Mouse (Mus musculus): ENCODE measurements at regions not wholly inside any gene's neighbourhood (a gene's known extent, or its start where the extent isn't known, plus 50 kb on each side); places are given as distances from the start of the nearest gene placed in this dataset.
A peak's percentile ranks its signal among the peaks of the same experiment; 100 is the strongest.

DNA sequence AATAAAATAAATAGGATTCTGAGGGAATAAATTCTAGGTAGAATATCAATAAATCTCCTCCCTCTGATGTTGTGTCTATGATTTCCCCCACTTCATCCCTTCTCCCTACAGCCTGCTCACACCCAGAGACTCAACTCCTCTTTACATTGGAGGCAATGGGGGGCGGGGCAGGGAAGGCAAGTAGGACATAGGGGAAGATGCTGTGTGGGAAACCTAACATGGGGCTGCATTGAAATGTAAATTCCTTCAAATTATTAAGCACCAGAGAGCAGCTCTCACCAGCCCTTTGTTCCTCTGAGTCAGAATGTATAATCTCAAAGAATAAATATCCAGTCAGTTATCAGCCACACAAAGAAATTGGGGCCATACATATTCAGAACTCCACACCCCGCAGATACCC is 91.6 kb downstream of the Nuf2 start:
- Histone ChIP-seq H3K27me3 (replicated peaks; ENCODE audit: control insufficient read depth, insufficient read depth, low read length) (no peaks in the 10 kb centered on the region), H3K9me3 (ENCODE audit: control insufficient read depth, low read length) (no peaks in the 10 kb centered on the region), H3K4me3 (replicated peaks; ENCODE audit: low read length) (no peak overlapping the region), H3K4me2 (ENCODE audit: low read length) (no peak overlapping the region), H3K4me1 (replicated peaks; ENCODE audit: control insufficient read depth, insufficient read depth, low read length) (peaks cover 11% of the 10 kb centered on the region), H3K27ac (ENCODE audit: low read length) (peak overlapping the region; percentile 2; the same call in 1 of the 2 replicates), H3K36me3 (ENCODE audit: control insufficient read depth, insufficient read depth) (no peaks in the 10 kb centered on the region), H3K9ac (replicated peaks; ENCODE audit: low read depth, low read length) (no peak overlapping the region)
- ATAC-seq: peak; percentile 90
- WGBS: 28% methylated on average over 2 of the region's 2 CpGs

DNA sequence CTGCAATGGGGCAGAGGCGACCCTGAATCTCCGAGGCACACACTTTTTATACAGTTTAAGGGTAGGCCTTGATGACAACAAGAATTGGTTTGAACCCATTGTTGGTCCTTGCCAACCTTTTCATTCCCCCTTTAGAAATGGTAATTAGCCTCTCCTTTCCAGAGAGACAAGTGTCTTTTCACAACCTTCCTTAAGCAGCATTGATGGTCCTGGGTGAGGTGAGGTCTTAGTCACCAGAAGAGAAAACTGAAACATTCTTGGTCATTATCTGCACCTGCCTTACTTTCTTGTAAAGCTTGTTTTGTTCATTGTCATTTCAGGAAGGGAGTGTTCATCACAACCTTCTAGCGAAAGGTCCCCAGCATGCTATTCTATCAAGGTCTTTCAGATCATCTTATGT is 93.3 kb downstream of the Nuf2 start:
- Histone ChIP-seq H3K4me3 (replicated peaks; ENCODE audit: low read length) (no peak overlapping the region), H3K9ac (replicated peaks; ENCODE audit: low read depth, low read length) (no peak overlapping the region), H3K27me3 (replicated peaks; ENCODE audit: control insufficient read depth, insufficient read depth, low read length) (no peaks in the 10 kb centered on the region), H3K27ac (ENCODE audit: low read length) (no peak overlapping the region), H3K4me2 (ENCODE audit: low read length) (no peak overlapping the region), H3K9me3 (ENCODE audit: control insufficient read depth, low read length) (no peaks in the 10 kb centered on the region), H3K36me3 (ENCODE audit: control insufficient read depth, insufficient read depth) (no peaks in the 10 kb centered on the region), H3K4me1 (replicated peaks; ENCODE audit: control insufficient read depth, insufficient read depth, low read length) (peaks cover 11% of the 10 kb centered on the region)
- 62% methylated on average over 3 of the region's 3 CpGs for WGBS
- ATAC-seq: no peak

DNA sequence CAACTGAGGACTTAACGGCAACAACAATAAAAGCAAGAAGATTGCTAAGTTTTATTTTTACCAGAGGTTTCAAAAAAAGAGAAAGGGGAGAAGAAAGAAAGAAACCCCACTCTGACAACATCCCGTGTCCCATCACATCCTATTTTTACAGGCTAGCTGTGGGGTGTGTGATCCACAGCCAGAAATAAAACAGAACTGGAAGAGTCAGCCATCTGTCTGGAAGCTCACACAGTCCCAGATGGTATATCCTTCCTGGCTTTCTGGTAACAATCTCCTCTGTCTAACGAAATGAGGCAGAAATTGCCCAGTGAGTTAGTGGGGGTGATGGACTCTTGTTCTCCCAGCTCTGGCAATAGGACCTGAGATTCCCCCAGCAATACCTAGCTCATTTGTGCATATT is 108.9 kb downstream of the Nuf2 start:
- no peaks in the 10 kb centered on the region for H3K36me3 ChIP-seq (ENCODE audit: control insufficient read depth, insufficient read depth)
- H3K27me3 ChIP-seq (replicated peaks; ENCODE audit: control insufficient read depth, insufficient read depth, low read length): no peaks in the 10 kb centered on the region
- no peaks in the 10 kb centered on the region for H3K9me3 ChIP-seq (ENCODE audit: control insufficient read depth, low read length)
- ATAC-seq: peak; percentile 86
- H3K4me2 ChIP-seq (ENCODE audit: low read length): no peak overlapping the region
- H3K4me1 ChIP-seq (replicated peaks; ENCODE audit: control insufficient read depth, insufficient read depth, low read length): no peaks in the 10 kb centered on the region; the same call in 1 of the 2 replicates
- H3K9ac ChIP-seq (replicated peaks; ENCODE audit: low read depth, low read length): no peak overlapping the region
- H3K4me3 ChIP-seq (replicated peaks; ENCODE audit: low read length): no peak overlapping the region
- WGBS: 53% methylated on average over 3 of the region's 3 CpGs
- H3K27ac ChIP-seq (ENCODE audit: low read length): 0 out of 2 replicates have a peak overlapping the region, but pooled peaks have one; percentile 16

DNA sequence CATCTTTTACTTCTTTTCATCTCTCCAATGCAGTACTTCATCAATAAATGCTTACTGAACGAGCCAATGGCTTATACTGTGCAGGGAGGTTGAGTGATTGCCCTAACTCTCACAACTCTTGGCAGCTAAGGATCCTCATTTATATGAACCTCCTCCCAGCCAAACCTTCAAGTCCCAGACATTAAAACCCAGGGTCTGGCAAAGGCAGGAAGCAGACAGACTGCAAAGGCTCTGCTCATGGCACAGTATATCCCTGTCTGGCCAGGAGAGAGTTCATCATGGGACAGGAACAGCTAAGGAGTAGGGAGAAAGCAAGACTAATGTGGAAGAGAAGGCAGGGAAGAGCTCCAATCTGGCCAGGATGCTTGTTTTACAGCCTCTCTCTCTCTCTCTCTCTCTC is 109.6 kb downstream of the Nuf2 start:
- H3K27ac ChIP-seq (ENCODE audit: low read length): 0 out of 2 replicates have a peak overlapping the region, but pooled peaks have one; percentile 2
- no peaks in the 10 kb centered on the region for H3K36me3 ChIP-seq (ENCODE audit: control insufficient read depth, insufficient read depth)
- no peaks in the 10 kb centered on the region; the same call in 1 of the 2 replicates for H3K4me1 ChIP-seq (replicated peaks; ENCODE audit: control insufficient read depth, insufficient read depth, low read length)
- peak; percentile 84 for ATAC-seq
- no peak overlapping the region for H3K4me2 ChIP-seq (ENCODE audit: low read length)
- no peak overlapping the region for H3K9ac ChIP-seq (replicated peaks; ENCODE audit: low read depth, low read length)
- 27% methylated on average over 1 of the region's 1 CpGs for WGBS
- no peak overlapping the region for H3K4me3 ChIP-seq (replicated peaks; ENCODE audit: low read length)
- H3K27me3 ChIP-seq (replicated peaks; ENCODE audit: control insufficient read depth, insufficient read depth, low read length): no peaks in the 10 kb centered on the region
- no peaks in the 10 kb centered on the region for H3K9me3 ChIP-seq (ENCODE audit: control insufficient read depth, low read length)

DNA sequence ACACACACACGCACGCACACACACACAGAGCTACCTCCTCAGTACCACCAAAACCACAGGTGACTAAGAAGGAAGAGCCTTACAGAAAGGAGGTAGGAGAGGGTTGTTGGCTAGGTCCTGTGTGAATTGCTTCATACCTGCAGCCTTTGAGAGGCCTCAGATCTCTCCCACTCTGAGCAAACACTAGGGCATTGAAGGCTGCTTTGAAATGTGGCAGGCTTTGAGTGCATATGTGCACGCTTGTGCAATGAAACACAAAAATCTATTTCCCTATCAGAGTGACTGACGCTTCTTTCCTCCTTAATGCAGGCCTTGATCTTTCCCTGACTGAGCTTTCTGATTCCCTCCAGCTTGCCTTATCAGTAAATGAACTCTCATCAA is 112.6 kb downstream of the Nuf2 start:
- Histone ChIP-seq H3K9me3 (ENCODE audit: control insufficient read depth, low read length) (no peaks in the 10 kb centered on the region), H3K4me3 (replicated peaks; ENCODE audit: low read length) (no peak overlapping the region), H3K4me2 (ENCODE audit: low read length) (no peak overlapping the region), H3K4me1 (replicated peaks; ENCODE audit: control insufficient read depth, insufficient read depth, low read length) (no peaks in the 10 kb centered on the region; the same call in 1 of the 2 replicates), H3K9ac (replicated peaks; ENCODE audit: low read depth, low read length) (no peak overlapping the region), H3K36me3 (ENCODE audit: control insufficient read depth, insufficient read depth) (no peaks in the 10 kb centered on the region), H3K27me3 (replicated peaks; ENCODE audit: control insufficient read depth, insufficient read depth, low read length) (no peaks in the 10 kb centered on the region), H3K27ac (ENCODE audit: low read length) (no peak overlapping the region)
- no peak for ATAC-seq
- WGBS: 86% methylated on average over 4 of the region's 4 CpGs

DNA sequence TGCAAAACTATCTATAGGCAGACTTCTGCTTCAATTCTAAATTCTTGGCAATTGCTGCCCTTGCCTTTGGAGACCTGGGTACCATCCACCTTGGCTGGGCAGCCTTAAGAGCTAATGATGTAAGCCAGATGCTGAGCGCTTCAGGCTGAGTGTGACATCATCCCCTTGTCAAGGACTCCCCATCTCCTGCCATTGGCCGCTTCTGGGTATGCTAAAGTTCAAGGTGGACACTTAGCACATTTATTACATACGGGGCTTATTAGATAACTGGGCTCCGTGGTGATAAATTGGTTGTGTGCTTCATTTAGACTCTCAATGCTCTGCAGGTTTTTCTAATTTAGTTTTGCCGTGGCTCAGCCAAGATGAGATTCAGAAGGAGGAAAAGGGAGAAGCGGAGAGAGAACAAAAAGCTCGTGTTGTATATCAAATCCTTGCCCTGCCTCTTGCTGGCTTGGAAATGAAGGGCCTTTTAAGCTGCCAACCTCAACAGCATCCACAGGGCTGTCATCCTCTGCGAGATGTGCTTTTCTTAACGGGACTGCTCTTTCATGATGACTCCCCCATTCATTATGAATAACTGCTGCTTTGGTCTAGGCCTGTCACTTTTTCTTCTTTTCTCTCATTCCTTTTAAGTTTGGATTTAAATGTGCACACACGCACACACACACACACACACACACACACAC is 113.1 kb downstream of the Nuf2 start:
- no peaks in the 10 kb centered on the region for H3K27me3 ChIP-seq (replicated peaks; ENCODE audit: control insufficient read depth, insufficient read depth, low read length)
- H3K4me1 ChIP-seq (replicated peaks; ENCODE audit: control insufficient read depth, insufficient read depth, low read length): no peaks in the 10 kb centered on the region; the same call in 1 of the 2 replicates
- no peaks in the 10 kb centered on the region for H3K9me3 ChIP-seq (ENCODE audit: control insufficient read depth, low read length)
- ATAC-seq: no peak
- no peak overlapping the region for H3K4me2 ChIP-seq (ENCODE audit: low read length)
- H3K9ac ChIP-seq (replicated peaks; ENCODE audit: low read depth, low read length): no peak overlapping the region
- H3K4me3 ChIP-seq (replicated peaks; ENCODE audit: low read length): no peak overlapping the region
- no peak overlapping the region for H3K27ac ChIP-seq (ENCODE audit: low read length)
- no peaks in the 10 kb centered on the region for H3K36me3 ChIP-seq (ENCODE audit: control insufficient read depth, insufficient read depth)
- 58% methylated on average over 10 of the region's 10 CpGs for WGBS

DNA sequence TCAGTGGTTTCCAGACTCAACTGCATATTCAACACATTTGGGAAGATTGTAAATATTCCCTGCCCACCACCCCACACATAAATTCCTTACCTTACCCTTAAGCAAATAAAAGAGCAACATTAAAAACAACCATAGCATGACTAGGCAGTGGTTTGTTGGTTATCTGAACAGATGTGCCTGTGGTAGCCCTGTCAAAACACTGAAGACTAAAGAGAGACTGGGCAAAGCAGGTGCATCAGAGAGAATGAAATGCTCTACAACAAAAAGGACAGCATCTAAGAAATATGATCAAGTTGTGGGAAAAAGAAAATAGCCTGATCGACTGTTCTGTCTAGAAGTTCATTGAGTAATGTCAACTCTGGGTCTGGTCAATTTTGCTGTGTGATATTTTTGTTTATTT is 114.6 kb downstream of the Nuf2 start:
- Histone ChIP-seq H3K9me3 (ENCODE audit: control insufficient read depth, low read length) (no peaks in the 10 kb centered on the region), H3K9ac (replicated peaks; ENCODE audit: low read depth, low read length) (no peak overlapping the region), H3K4me2 (ENCODE audit: low read length) (no peak overlapping the region), H3K4me3 (replicated peaks; ENCODE audit: low read length) (no peak overlapping the region), H3K27me3 (replicated peaks; ENCODE audit: control insufficient read depth, insufficient read depth, low read length) (no peaks in the 10 kb centered on the region), H3K27ac (ENCODE audit: low read length) (no peak overlapping the region), H3K4me1 (replicated peaks; ENCODE audit: control insufficient read depth, insufficient read depth, low read length) (no peaks in the 10 kb centered on the region), H3K36me3 (ENCODE audit: control insufficient read depth, insufficient read depth) (no peaks in the 10 kb centered on the region)
- ATAC-seq: no peak
- WGBS: 90% methylated on average over 1 of the region's 1 CpGs

DNA sequence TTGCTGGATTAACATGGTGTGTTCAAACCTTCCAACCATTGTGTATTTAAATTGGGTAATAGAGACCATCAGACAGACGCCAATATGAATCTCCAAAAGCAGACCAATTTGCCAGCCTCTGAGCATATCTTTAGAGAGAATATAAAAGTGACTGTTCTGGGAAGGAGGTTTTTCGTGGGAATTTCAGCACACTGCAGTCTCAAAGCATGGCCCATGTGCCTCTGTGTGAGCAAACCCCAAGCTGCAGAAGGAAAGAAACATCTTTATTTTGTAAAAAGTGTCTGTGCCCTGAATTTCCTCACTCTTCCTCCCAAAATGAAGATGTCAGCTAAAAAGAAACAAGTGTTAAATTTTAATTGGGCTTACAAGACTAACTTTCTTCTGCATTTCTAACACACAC is 123.1 kb downstream of the Nuf2 start:
- H3K9ac ChIP-seq (replicated peaks; ENCODE audit: low read depth, low read length): no peak overlapping the region
- no peak overlapping the region for H3K4me2 ChIP-seq (ENCODE audit: low read length)
- no peaks in the 10 kb centered on the region for H3K36me3 ChIP-seq (ENCODE audit: control insufficient read depth, insufficient read depth)
- 50% methylated on average over 2 of the region's 2 CpGs for WGBS
- no peak overlapping the region for H3K4me3 ChIP-seq (replicated peaks; ENCODE audit: low read length)
- H3K27ac ChIP-seq (ENCODE audit: low read length): no peak overlapping the region
- no peaks in the 10 kb centered on the region for H3K27me3 ChIP-seq (replicated peaks; ENCODE audit: control insufficient read depth, insufficient read depth, low read length)
- no peaks in the 10 kb centered on the region for H3K9me3 ChIP-seq (ENCODE audit: control insufficient read depth, low read length)
- H3K4me1 ChIP-seq (replicated peaks; ENCODE audit: control insufficient read depth, insufficient read depth, low read length): no peaks in the 10 kb centered on the region
- no peak for ATAC-seq

DNA sequence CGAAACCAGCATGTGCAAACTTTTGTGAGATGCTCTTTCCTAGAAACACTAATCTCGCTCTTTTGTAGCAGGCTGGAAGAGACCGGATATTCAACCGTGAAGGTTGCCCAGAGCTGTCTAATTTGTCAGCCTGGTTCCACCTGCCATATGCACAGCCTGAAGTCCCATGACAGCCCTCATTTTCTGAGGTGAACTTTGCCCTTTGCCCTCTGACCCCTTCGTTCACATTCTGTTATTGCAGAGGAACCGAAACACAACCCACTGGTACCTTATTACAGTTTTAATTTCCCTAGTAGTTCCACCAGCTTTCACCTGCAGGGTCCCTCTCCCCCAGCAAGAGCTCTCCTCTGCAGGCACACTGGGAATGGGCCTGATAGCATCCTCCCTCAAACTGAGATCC is 130.4 kb downstream of the Nuf2 start:
- no peaks in the 10 kb centered on the region for H3K9me3 ChIP-seq (ENCODE audit: control insufficient read depth, low read length)

DNA sequence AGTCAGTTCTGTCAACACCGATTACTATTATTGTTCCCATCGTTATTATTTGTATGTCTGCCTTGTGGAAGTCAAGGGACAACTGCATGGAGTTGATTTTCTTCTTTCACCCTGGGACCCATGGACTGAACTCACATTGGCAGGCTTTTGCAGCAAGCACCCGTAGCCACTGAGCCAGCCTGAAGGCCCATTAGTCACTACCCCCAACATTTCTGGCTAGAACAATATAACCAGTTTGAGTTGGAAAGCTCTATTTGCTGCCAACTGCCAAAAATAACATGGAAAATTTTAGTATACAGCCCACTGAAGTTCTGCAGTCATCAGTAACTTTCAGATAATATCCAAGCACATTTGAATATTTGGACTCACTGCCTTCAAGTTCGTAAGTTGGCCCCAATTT is 133.9 kb downstream of the Nuf2 start:
- Histone ChIP-seq H3K27ac (ENCODE audit: low read length) (no peak overlapping the region), H3K27me3 (replicated peaks; ENCODE audit: control insufficient read depth, insufficient read depth, low read length) (no peaks in the 10 kb centered on the region), H3K9me3 (ENCODE audit: control insufficient read depth, low read length) (no peaks in the 10 kb centered on the region), H3K4me3 (replicated peaks; ENCODE audit: low read length) (no peak overlapping the region), H3K9ac (replicated peaks; ENCODE audit: low read depth, low read length) (no peak overlapping the region), H3K4me1 (replicated peaks; ENCODE audit: control insufficient read depth, insufficient read depth, low read length) (no peaks in the 10 kb centered on the region), H3K36me3 (ENCODE audit: control insufficient read depth, insufficient read depth) (no peaks in the 10 kb centered on the region), H3K4me2 (ENCODE audit: low read length) (no peak overlapping the region)
- no peak for ATAC-seq
- WGBS: 90% methylated on average over 4 of the region's 4 CpGs

More for the DNA sequence above, 130.4 kb downstream of the Nuf2 start:
- WGBS: 76% methylated on average over 6 of the region's 6 CpGs
- no peak overlapping the region for H3K27ac ChIP-seq (ENCODE audit: low read length)
- no peaks in the 10 kb centered on the region for H3K27me3 ChIP-seq (replicated peaks; ENCODE audit: control insufficient read depth, insufficient read depth, low read length)
- H3K4me2 ChIP-seq (ENCODE audit: low read length): no peak overlapping the region
- no peak for ATAC-seq
- H3K9ac ChIP-seq (replicated peaks; ENCODE audit: low read depth, low read length): no peak overlapping the region
- no peaks in the 10 kb centered on the region for H3K36me3 ChIP-seq (ENCODE audit: control insufficient read depth, insufficient read depth)
- no peak overlapping the region for H3K4me3 ChIP-seq (replicated peaks; ENCODE audit: low read length)
- H3K4me1 ChIP-seq (replicated peaks; ENCODE audit: control insufficient read depth, insufficient read depth, low read length): no peaks in the 10 kb centered on the region

All from forebrain, embryonic 16.5 days (tissue).